Comparison of ENCODE assay signal across 13 mouse cellular contexts in genomic region chr2:154971919-154972692, GRCm38 (mm10). TPM values are rescaled to one million over a fixed set of nuclear protein-coding genes. Genes with fewer than 3 reads are reported as not detected.
A peak's percentile ranks its signal among the peaks of the same experiment; 100 is the strongest.
DNase-seq lines count a peak whose midpoint lies in the region; ATAC-seq and TF ChIP-seq lines count a peak whose summit lies in the region.
"Had no signal": no experiment of that assay in that cellular context is flagged by ENCODE, and none has a peak within 500 bp of the region (broad histone marks: within the 10 kb centered on the region; RNA-seq: fewer than 3 reads in every experiment).

No protein-coding gene starts in this region.

- no peak for TF ChIP-seq CTCF in stomach, postnatal 0 days (IDR thresholded peaks at IDR 0.05; ENCODE audit: low read depth)

- H3K9me3 ChIP-seq in heart, embryonic 14.5 days (ENCODE audit: control insufficient read depth, low read length): no peaks in the 10 kb centered on the region
- no peaks in the 10 kb centered on the region for H3K9me3 ChIP-seq in intestine, embryonic 16.5 days (ENCODE audit: control insufficient read depth, low read length)
- H3K9me3 ChIP-seq in stomach, postnatal 0 days (ENCODE audit: control insufficient read depth, low read length): no peaks in the 10 kb centered on the region
- H3K9me3 ChIP-seq: liver, embryonic 13.5 days had no signal

- H3K4me2 ChIP-seq in heart, embryonic 14.5 days (ENCODE audit: low read length): peak overlapping the region; percentile 44
- peak overlapping the region; percentile 16; the same call in 1 of the 2 replicates for H3K4me2 ChIP-seq in intestine, embryonic 16.5 days (ENCODE audit: low read depth, low read length)
- no peak overlapping the region for H3K4me2 ChIP-seq in stomach, postnatal 0 days (replicated peaks; ENCODE audit: low read depth)
- H3K4me2 ChIP-seq: liver, embryonic 13.5 days; midbrain, embryonic 11.5 days had no signal

- TF ChIP-seq EP300 in stomach, postnatal 0 days (optimal IDR thresholded peaks at IDR 0.05): no peak

- no peak overlapping the region for H3K4me3 ChIP-seq in heart, embryonic 14.5 days (ENCODE audit: control insufficient read depth in 1 of 2, insufficient read depth in 1 of 2, low read depth in 1 of 2, low read length in 2 of 2)
- no peak overlapping the region for H3K4me3 ChIP-seq in intestine, embryonic 16.5 days (ENCODE audit: low read length)
- no peak overlapping the region for H3K4me3 ChIP-seq in stomach, postnatal 0 days (ENCODE audit: low read depth, low read length)
- H3K4me3 ChIP-seq: liver, embryonic 13.5 days had no signal

- peaks cover 15 to 17% of the 10 kb centered on the region in 2 experiments; a peak in 3 of 4 replicates for H3K4me1 ChIP-seq in heart, embryonic 14.5 days (ENCODE audit: control insufficient read depth in 2 of 2, insufficient read depth in 2 of 2, low read length in 2 of 2)
- H3K4me1 ChIP-seq in intestine, embryonic 16.5 days (ENCODE audit: control insufficient read depth, insufficient read depth, low read length): peaks cover 8% of the 10 kb centered on the region
- no peaks in the 10 kb centered on the region for H3K4me1 ChIP-seq in stomach, postnatal 0 days (replicated peaks; ENCODE audit: control insufficient read depth, insufficient read depth)
- H3K4me1 ChIP-seq: liver, embryonic 13.5 days had no signal

- H3K36me3 ChIP-seq in heart, embryonic 14.5 days (ENCODE audit: control insufficient read depth, insufficient read depth, low read length): no peaks in the 10 kb centered on the region
- no peaks in the 10 kb centered on the region for H3K36me3 ChIP-seq in intestine, embryonic 16.5 days (ENCODE audit: control insufficient read depth, insufficient read depth, low read length)
- H3K36me3 ChIP-seq in stomach, postnatal 0 days (ENCODE audit: control insufficient read depth, insufficient read depth, low read length): no peaks in the 10 kb centered on the region
- H3K36me3 ChIP-seq: liver, embryonic 13.5 days had no signal

- no peak overlapping the region; the same call in 1 of the 2 replicates for H3K9ac ChIP-seq in heart, embryonic 14.5 days (ENCODE audit: low read length)
- H3K9ac ChIP-seq in intestine, embryonic 16.5 days (ENCODE audit: low read depth, low read length): no peak overlapping the region; the same call in 1 of the 2 replicates
- no peak overlapping the region for H3K9ac ChIP-seq in stomach, postnatal 0 days (ENCODE audit: low read length)
- H3K9ac ChIP-seq: liver, embryonic 13.5 days had no signal

- H3K27ac ChIP-seq in heart, embryonic 14.5 days (replicated peaks in 1 of 2; ENCODE audit: control insufficient read depth in 1 of 2, insufficient read depth in 1 of 2, low read depth in 2 of 2, low read length in 2 of 2): 0 out of 4 replicates have a peak overlapping the region, but pooled peaks of 1 of the 2 experiments have one; percentile 15
- H3K27ac ChIP-seq in intestine, embryonic 16.5 days (ENCODE audit: low read length): no peak overlapping the region
- H3K27ac ChIP-seq in stomach, postnatal 0 days (replicated peaks): no peak overlapping the region
- H3K27ac ChIP-seq: liver, embryonic 13.5 days had no signal

- no peaks in the 10 kb centered on the region for H3K27me3 ChIP-seq in heart, embryonic 14.5 days (ENCODE audit: control insufficient read depth, insufficient read depth, low read length)
- no peaks in the 10 kb centered on the region for H3K27me3 ChIP-seq in intestine, embryonic 16.5 days (replicated peaks; ENCODE audit: control insufficient read depth, insufficient read depth, low read length)
- H3K27me3 ChIP-seq in stomach, postnatal 0 days (ENCODE audit: control insufficient read depth, insufficient read depth, low read length): no peaks in the 10 kb centered on the region

- no peak for DNase-seq in heart, postnatal 4 days
- DNase-seq in right cerebral cortex, adult 18-20 months: peak; percentile 24
- no peak for DNase-seq in right cerebral cortex, postnatal 25 days
- DNase-seq in stomach, postnatal 0 days (ENCODE audit: low spot score): peak; percentile 29
- DNase-seq in natural killer cell, adult 2 months (ENCODE audit: low spot score in 2 of 2): no peak
- DNase-seq in ovary, postnatal 10 days (ENCODE audit: low spot score): no peak
- DNase-seq: adrenal gland, adult 8-10 months; gastrocnemius, postnatal 25 days; liver, embryonic 13.5 days had no signal

- peak; percentile 77 for ATAC-seq in heart, embryonic 14.5 days (ENCODE audit: insufficient number of reproducible peaks, insufficient read depth, low FRiP score, low read depth)
- ATAC-seq in intestine, embryonic 16.5 days: peak; percentile 91
- peak; percentile 83 for ATAC-seq in stomach, postnatal 0 days (ENCODE audit: low FRiP score, low TSS enrichment)
- ATAC-seq: hindbrain, embryonic 16.5 days had no signal

- 31% methylated on average over 18 of the region's 18 CpGs for WGBS in heart, embryonic 14.5 days
- WGBS in intestine, embryonic 16.5 days: 35% methylated on average over 18 of the region's 18 CpGs
- WGBS in stomach, postnatal 0 days: 26% methylated on average over 18 of the region's 18 CpGs

RNA-seq across cellular contexts. Expression of gene Gm14226, which starts 46.0 kb away (rescaled TPM):
- 0.61 and 0.69 TPM in 2 replicates for polyA plus RNA-seq in heart, embryonic 14.5 days (2014; fragmentation: Nextera tagmentation; extraction: Ambion mirVana)
- under 1 TPM; 0.16 to 0.21 TPM for total RNA-seq in heart, postnatal 4 days (2021)
- 1.7 and 1.9 TPM in 2 replicates for polyA plus RNA-seq in intestine, embryonic 16.5 days (2015; fragmentation: Nextera tagmentation; extraction: Ambion mirVana)
- 0.24 and 0.48 TPM in 2 replicates for polyA plus RNA-seq in stomach, postnatal 0 days (2015; fragmentation: Nextera tagmentation; extraction: Ambion mirVana)
- total RNA-seq: gastrocnemius, postnatal 25 days had no signal

Comparison
In these comparisons a context has a peak if more than half of its experiments do, and no peak if none do; other contexts are left out.
1. DNase-seq: peak in right cerebral cortex, adult 18-20 months (single experiment) and stomach, postnatal 0 days (single experiment); none in heart, postnatal 4 days (single experiment), right cerebral cortex, postnatal 25 days (single experiment), natural killer cell, adult 2 months (0 of 2) and ovary, postnatal 10 days (single experiment).
2. Peak in every context shown above with its lines, with median percentiles within 50 percentile points of each other: ATAC-seq.